Mouse (Mus musculus): ENCODE measurements at regions not wholly inside any gene's neighbourhood (a gene's known extent, or its start where the extent isn't known, plus 50 kb on each side); places are given as distances from the start of the nearest gene placed in this dataset.

GRCm38 (mm10) chr8:93689832-93690471 is 119.8 kb upstream of the Gnao1 start:
- DNase-seq (ENCODE audit: low spot score): no peak

DNA sequence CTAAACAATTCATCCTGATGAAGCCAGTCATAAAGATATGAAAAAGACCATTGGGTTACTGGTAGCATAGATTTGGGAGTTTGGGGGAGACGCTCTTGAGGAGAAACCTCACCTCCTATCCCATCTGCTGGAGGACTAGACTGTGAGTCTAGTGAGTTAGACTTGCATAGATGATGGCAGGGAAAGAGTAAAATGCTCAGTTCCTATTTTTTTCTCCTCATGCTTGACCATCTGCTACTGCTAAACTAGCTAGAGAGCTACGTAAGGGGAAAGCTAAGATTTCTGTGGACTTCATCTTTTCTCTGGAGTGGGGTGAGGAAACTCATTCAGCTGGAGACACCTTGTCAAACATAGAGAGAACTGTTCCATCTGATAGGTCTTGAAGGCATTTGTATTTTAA is 118.4 kb upstream of the Gnao1 start:
- no peak for DNase-seq (ENCODE audit: low spot score)

GRCm38 (mm10) chr8:93691826-93692225 is 117.9 kb upstream of the Gnao1 start:
- DNase-seq (ENCODE audit: low spot score): no peak

GRCm38 (mm10) chr8:93697206-93697605 is 112.6 kb upstream of the Gnao1 start:
- no peak for DNase-seq (ENCODE audit: low spot score)

DNA sequence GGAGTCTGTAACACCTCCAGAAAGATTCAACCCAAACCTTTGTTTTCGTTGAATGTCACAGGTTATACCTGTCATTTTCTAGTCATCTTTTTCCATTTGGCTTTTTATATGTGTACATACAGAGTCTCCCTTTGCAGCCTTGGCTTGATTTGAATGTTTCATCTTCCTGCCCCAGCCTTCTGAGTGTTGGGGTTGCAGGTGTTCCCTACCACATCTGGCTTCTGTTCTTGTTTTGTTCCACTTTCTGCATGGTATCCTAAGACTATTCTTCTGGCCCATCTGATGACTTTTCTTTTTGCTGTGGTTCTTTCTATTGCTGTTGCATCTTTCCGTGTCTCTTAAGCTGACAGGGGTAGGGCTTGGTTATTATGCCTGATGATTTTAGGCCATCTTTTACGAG is 111.3 kb upstream of the Gnao1 start:
- no peak for DNase-seq (ENCODE audit: low spot score)

GRCm38 (mm10) chr8:93701391-93701790 is 108.4 kb upstream of the Gnao1 start:
- no peak for DNase-seq (ENCODE audit: low spot score)

GRCm38 (mm10) chr8:93712066-93712706 is 97.6 kb upstream of the Gnao1 start:
- DNase-seq (ENCODE audit: low spot score): no peak

- DNase-seq (ENCODE audit: low spot score): no peak
These were observed 96.5 kb upstream of the Gnao1 start for GRCm38 (mm10) chr8:93713221-93713620.

- DNase-seq (ENCODE audit: low spot score): no peak
These were observed 84.8 kb upstream of the Gnao1 start for GRCm38 (mm10) chr8:93724896-93725489.

DNA sequence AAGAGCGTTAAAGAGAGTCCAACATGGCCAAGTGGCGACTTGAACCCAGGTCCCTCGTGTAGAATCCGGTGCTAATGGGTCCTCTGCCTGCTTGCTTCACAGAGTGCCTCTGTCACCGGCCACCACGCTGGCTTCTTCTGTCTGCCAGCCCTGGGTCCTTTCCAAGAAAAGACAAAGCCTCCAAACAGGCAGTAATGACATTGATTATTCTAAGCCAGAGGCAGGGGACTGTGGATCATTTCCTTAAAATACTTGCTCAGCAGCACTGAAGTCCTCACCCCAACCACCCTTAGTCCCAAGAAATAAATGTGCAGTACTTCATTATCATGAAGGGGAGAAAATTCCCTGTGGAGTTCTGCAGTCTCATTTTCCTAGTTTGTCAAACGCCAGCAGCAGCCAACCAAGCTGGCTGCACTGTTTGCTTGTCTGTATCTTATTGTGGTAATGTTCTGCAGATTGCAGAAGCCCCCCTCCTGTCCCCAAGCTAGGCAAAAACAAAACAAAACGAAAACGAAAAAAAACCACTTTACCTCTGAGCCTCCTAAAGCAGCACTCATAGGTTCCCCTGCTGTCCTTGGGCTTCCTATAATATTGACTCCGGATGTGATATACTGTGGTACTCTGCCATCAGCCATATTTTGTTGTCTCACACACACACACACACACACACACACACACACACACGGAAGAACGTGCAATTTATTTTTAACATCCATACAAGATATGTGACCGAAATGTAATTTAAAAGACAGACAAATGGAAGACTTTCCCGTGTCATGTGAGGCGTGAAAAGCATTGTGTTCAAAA is 80.4 kb upstream of the Gnao1 start:
- DNase-seq (ENCODE audit: low spot score): no peak

- DNase-seq (ENCODE audit: low spot score): no peak
These were observed 78.7 kb upstream of the Gnao1 start for GRCm38 (mm10) chr8:93730738-93731700.

GRCm38 (mm10) chr8:93734818-93735217 is 74.9 kb upstream of the Gnao1 start:
- DNase-seq (ENCODE audit: low spot score): no peak

DNA sequence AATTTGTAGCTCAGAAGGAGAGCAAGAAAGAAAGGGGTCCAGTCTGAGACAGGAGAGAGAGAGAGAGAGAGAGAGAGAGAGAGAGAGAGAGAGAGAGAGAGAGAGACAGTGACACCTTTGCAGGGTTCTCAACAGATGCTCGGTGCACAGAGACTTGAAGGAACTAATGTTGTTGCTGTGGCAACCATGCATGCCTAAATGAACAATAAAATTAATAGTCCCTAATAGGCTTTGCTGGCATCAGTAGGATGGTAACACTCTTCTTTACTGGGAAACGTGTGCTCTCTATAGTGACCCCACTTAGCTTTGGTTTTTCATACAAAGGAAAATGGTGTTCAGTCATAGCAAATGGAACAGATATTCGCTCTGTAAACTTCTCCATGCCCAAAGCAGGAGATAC is 69.5 kb upstream of the Gnao1 start:
- DNase-seq (ENCODE audit: low spot score): no peak

DNA sequence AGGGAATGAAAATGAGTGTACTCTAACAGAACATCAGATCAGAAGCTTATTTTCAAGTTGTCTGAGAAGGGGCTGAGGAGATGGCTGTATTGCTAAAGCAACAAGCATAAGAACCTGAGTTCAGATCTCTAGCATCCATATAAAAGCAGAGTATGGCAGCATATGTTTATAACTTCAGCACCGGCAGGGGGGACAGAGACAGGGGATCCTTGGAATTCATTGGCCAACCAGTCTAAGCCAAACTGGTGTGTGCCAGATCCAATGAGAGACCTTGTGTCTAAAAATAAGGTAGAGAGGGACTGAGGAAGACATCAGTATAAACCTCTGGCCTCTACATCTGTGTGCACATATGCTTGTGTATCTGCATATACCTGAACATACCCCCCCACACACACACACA is 61.0 kb upstream of the Gnao1 start:
- no peak for DNase-seq (ENCODE audit: low spot score)

GRCm38 (mm10) chr8:93750921-93751320 is 58.8 kb upstream of the Gnao1 start:
- DNase-seq (ENCODE audit: low spot score): no peak

DNA sequence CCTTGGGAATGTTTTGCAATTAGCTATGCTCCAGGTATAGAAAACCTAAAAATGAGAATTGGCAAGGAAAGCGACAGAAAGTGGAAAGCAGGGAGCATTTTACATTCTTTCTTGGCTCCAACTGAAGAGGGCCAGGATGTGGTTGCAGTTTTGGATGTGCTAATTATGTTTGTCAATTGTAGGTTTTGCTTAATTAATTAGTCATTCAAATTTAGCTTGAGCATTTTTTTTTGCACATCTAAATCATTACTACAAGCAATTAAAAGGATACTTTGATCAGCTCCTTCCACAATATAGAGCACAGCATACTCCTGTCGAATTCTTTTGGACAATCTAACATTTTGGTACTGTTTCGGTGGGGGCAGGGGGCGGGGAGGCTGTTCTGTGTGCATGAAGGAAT is 53.8 kb upstream of the Gnao1 start:
- no peak for DNase-seq (ENCODE audit: low spot score)
